Mouse (Mus musculus): ENCODE measurements around the gene Kctd10. TPM values are rescaled to one million over a fixed set of nuclear protein-coding genes. Genes with fewer than 3 reads are reported as not detected.

Kctd10 gene
- polyA plus RNA-seq, 1 experiment = 53.3 TPM

GRCm38 (mm10) chr5:114383184-114383904, 3.0 kb upstream of the Kctd10 start:
- TF ChIP-seq POLR2A (IDR thresholded peaks at IDR 0.05; ENCODE audit: extremely low read depth, insufficient read depth, low read length) (no peak), CTCF (IDR thresholded peaks at IDR 0.05; ENCODE audit: extremely low read depth, insufficient read depth, low read length) (peak; percentile 49)

GRCm38 (mm10) chr5:114381013-114381351, 674 bp upstream of the Kctd10 start:
- Histone ChIP-seq H3K4me3 (ENCODE audit: insufficient read depth, low read length) (peak overlapping the region; percentile 84), H3K27ac (ENCODE audit: insufficient read depth, low read length) (peak overlapping the region; percentile 98), H3K4me1 (ENCODE audit: control insufficient read depth, insufficient read depth, low read length) (peaks cover 5% of the 10 kb centered on the region; the same call in 1 of the 2 replicates)
- no peak for TF ChIP-seq POLR2A (IDR thresholded peaks at IDR 0.05; ENCODE audit: extremely low read depth, insufficient read depth, low read length)
- TF ChIP-seq CTCF (IDR thresholded peaks at IDR 0.05; ENCODE audit: extremely low read depth, insufficient read depth, low read length) = no peak

More at GRCm38 (mm10) chr5:114383184-114383904, 3.0 kb upstream of the Kctd10 start:
- H3K4me3 ChIP-seq (ENCODE audit: insufficient read depth, low read length) = no peak overlapping the region
- peaks cover 5% of the 10 kb centered on the region; the same call in 1 of the 2 replicates for H3K4me1 ChIP-seq (ENCODE audit: control insufficient read depth, insufficient read depth, low read length)
- H3K27ac ChIP-seq (ENCODE audit: insufficient read depth, low read length) = no peak overlapping the region

GRCm38 (mm10) chr5:114379763-114380162, 545 bp downstream of the Kctd10 start:
- Histone ChIP-seq H3K4me1 (ENCODE audit: control insufficient read depth, insufficient read depth, low read length) (peaks cover 5% of the 10 kb centered on the region; the same call in 1 of the 2 replicates), H3K27ac (ENCODE audit: insufficient read depth, low read length) (peak overlapping the region; percentile 90), H3K4me3 (ENCODE audit: insufficient read depth, low read length) (peak overlapping the region; percentile 84)
- TF ChIP-seq POLR2A (IDR thresholded peaks at IDR 0.05; ENCODE audit: extremely low read depth, insufficient read depth, low read length) = no peak
- TF ChIP-seq CTCF (IDR thresholded peaks at IDR 0.05; ENCODE audit: extremely low read depth, insufficient read depth, low read length) = no peak

- Histone ChIP-seq H3K27ac (ENCODE audit: insufficient read depth, low read length) (no peak overlapping the region), H3K4me1 (ENCODE audit: control insufficient read depth, insufficient read depth, low read length) (peaks cover 5% of the 10 kb centered on the region; the same call in 1 of the 2 replicates), H3K4me3 (ENCODE audit: insufficient read depth, low read length) (no peak overlapping the region; the same call in 1 of the 2 replicates)
- no peak for TF ChIP-seq CTCF (IDR thresholded peaks at IDR 0.05; ENCODE audit: extremely low read depth, insufficient read depth, low read length)
- TF ChIP-seq POLR2A (IDR thresholded peaks at IDR 0.05; ENCODE audit: extremely low read depth, insufficient read depth, low read length) = no peak
Measured at GRCm38 (mm10) chr5:114378936-114379335, 1.4 kb downstream of the Kctd10 start.

- TF ChIP-seq CTCF (IDR thresholded peaks at IDR 0.05; ENCODE audit: extremely low read depth, insufficient read depth, low read length) (no peak), POLR2A (IDR thresholded peaks at IDR 0.05; ENCODE audit: extremely low read depth, insufficient read depth, low read length) (no peak)
- Histone ChIP-seq H3K27ac (ENCODE audit: insufficient read depth, low read length) (no peak overlapping the region), H3K4me3 (ENCODE audit: insufficient read depth, low read length) (no peak overlapping the region; the same call in 1 of the 2 replicates), H3K4me1 (ENCODE audit: control insufficient read depth, insufficient read depth, low read length) (peaks cover 5% of the 10 kb centered on the region; the same call in 1 of the 2 replicates)
Measured at GRCm38 (mm10) chr5:114378177-114378920, 2.0 kb downstream of the Kctd10 start.

- TF ChIP-seq CTCF (IDR thresholded peaks at IDR 0.05; ENCODE audit: extremely low read depth, insufficient read depth, low read length) (no peak), POLR2A (IDR thresholded peaks at IDR 0.05; ENCODE audit: extremely low read depth, insufficient read depth, low read length) (0 out of 2 replicates have a peak, but pooled peaks have one; percentile 7)
- no peak overlapping the region for H3K4me3 ChIP-seq (ENCODE audit: insufficient read depth, low read length)
- H3K27ac ChIP-seq (ENCODE audit: insufficient read depth, low read length) = no peak overlapping the region; the same call in 1 of the 2 replicates
- no peaks in the 10 kb centered on the region; the same call in 1 of the 2 replicates for H3K4me1 ChIP-seq (ENCODE audit: control insufficient read depth, insufficient read depth, low read length)
Measured at GRCm38 (mm10) chr5:114374409-114375213, 5.7 kb downstream of the Kctd10 start.

GRCm38 (mm10) chr5:114373581-114373980, 6.7 kb downstream of the Kctd10 start:
- Histone ChIP-seq H3K4me1 (ENCODE audit: control insufficient read depth, insufficient read depth, low read length) (no peaks in the 10 kb centered on the region; the same call in 1 of the 2 replicates), H3K4me3 (ENCODE audit: insufficient read depth, low read length) (no peak overlapping the region), H3K27ac (ENCODE audit: insufficient read depth, low read length) (0 out of 2 replicates have a peak overlapping the region, but pooled peaks have one; percentile 17)
- TF ChIP-seq POLR2A (IDR thresholded peaks at IDR 0.05; ENCODE audit: extremely low read depth, insufficient read depth, low read length) (no peak), CTCF (IDR thresholded peaks at IDR 0.05; ENCODE audit: extremely low read depth, insufficient read depth, low read length) (no peak)

GRCm38 (mm10) chr5:114373174-114373573, 7.1 kb downstream of the Kctd10 start:
- Histone ChIP-seq H3K4me1 (ENCODE audit: control insufficient read depth, insufficient read depth, low read length) (no peaks in the 10 kb centered on the region; the same call in 1 of the 2 replicates), H3K27ac (ENCODE audit: insufficient read depth, low read length) (0 out of 2 replicates have a peak overlapping the region, but pooled peaks have one; percentile 17), H3K4me3 (ENCODE audit: insufficient read depth, low read length) (no peak overlapping the region)
- TF ChIP-seq CTCF (IDR thresholded peaks at IDR 0.05; ENCODE audit: extremely low read depth, insufficient read depth, low read length) (no peak), POLR2A (IDR thresholded peaks at IDR 0.05; ENCODE audit: extremely low read depth, insufficient read depth, low read length) (no peak)

- Histone ChIP-seq H3K4me1 (ENCODE audit: control insufficient read depth, insufficient read depth, low read length) (no peaks in the 10 kb centered on the region; the same call in 1 of the 2 replicates), H3K27ac (ENCODE audit: insufficient read depth, low read length) (no peak overlapping the region), H3K4me3 (ENCODE audit: insufficient read depth, low read length) (no peak overlapping the region)
- no peak for TF ChIP-seq CTCF (IDR thresholded peaks at IDR 0.05; ENCODE audit: extremely low read depth, insufficient read depth, low read length)
- TF ChIP-seq POLR2A (IDR thresholded peaks at IDR 0.05; ENCODE audit: extremely low read depth, insufficient read depth, low read length) = no peak
Measured at GRCm38 (mm10) chr5:114372565-114372964, 7.7 kb downstream of the Kctd10 start.
